Mouse (Mus musculus): ENCODE data around the gene Sec24a.

GRCm38 (mm10) chr11:51646751-51647667 is 116.4 kb downstream of the Sec24a start:
- TF ChIP-seq ZNF384 (IDR thresholded peaks at IDR 0.05; ENCODE audit: low read depth, low read length) (no peak), HCFC1 (IDR thresholded peaks at IDR 0.05; ENCODE audit: borderline replicate concordance, insufficient read depth, low read length) (peak; percentile 31; the same call in 1 of the 2 replicates)
